Mouse (Mus musculus) T-helper 2 cell (primary cell): ENCODE results near the gene Dchs1.

Experiments used
- in situ Hi-C: fragments of 300-600 bp; cut with MboI, MseI; formaldehyde crosslinking; loops from one replicate; pipeline ENCODE4 v1.15.1; 2025; ENCODE audit warnings: high pct_unique_total_duplicates

The Dchs1 gene

GRCm38 (mm10) chr7:105784556-105784955 lies 2.9 kb downstream of the Dchs1 start:
- in situ Hi-C loops = no loop called here

DNA sequence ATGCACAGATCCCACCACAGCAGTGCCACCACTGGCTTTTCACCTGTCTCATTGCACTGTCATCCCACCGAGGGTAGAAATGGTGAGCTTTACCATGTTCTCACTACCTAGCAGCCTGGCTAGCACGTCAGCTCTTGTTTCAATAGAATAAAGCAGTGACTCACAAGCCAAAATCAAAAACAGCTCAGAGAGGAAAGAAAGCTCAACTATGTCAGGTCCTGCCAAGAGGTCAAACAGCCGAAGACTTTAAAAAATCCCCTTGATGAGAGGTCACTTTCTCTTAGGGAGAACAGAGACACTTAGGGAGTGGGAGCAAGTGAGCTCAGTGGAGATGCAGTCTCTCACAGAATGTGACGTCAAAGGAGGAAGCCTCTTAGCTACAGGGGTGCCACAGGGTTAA lies 3.6 kb downstream of the Dchs1 start:
- in situ Hi-C loops = no loop called here

DNA sequence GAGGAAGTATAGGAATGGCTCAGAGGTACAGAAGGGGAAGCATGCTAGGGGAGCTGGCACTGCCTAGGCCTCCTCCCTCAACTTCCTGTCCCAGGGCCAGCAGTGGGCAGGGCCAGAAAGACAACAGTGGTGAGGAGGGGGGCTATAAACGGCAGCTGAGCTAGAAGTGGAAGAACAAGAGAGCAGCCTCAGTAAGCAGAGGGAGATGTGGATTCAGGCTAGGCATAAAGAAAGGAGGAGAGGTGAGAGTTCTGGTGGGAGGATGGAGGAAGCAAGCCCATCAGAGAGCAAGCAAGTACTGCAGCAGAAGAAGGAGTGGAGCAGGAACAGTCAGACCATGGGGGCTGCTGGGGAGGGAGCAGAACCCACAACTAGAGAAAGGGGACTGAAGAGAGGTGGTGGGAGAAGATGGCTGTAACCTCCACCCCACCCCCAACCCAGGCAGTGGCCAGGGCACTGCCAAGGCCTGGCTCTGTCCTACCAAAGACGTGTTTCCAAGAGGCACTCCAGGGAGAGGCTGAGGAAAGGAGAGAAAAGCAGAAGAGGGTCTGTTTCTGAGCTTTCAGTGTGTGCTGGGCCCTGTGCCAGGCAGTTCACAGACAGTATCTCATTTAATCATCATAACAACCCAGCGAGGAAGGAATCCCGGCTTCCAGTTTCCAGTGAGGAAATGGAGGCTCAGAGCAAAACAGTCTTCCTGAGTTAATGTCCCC lies 8.7 kb downstream of the Dchs1 start:
- in situ Hi-C loops = no loop called here

- in situ Hi-C loops = no loop called here
Observed at GRCm38 (mm10) chr7:105777797-105778552, 9.5 kb downstream of the Dchs1 start.

DNA sequence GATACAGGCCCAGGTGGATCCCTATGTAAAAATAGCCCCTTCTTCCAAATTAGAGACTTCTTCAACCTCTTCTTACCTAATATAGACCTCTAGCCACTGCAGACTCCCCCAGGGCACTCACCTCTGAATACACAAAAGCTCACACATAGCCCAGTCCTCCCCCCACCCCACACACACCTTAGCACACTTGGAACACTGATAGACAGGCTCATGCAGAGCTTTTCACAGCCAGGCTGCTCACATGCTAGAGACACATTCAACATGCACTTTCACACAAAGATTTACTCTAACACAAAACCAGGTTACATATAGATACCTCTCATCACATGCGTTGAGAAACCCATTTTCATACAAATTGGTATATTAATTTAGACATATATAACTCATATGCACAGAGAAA lies 10.1 kb downstream of the Dchs1 start:
- in situ Hi-C loops = no loop called here

DNA sequence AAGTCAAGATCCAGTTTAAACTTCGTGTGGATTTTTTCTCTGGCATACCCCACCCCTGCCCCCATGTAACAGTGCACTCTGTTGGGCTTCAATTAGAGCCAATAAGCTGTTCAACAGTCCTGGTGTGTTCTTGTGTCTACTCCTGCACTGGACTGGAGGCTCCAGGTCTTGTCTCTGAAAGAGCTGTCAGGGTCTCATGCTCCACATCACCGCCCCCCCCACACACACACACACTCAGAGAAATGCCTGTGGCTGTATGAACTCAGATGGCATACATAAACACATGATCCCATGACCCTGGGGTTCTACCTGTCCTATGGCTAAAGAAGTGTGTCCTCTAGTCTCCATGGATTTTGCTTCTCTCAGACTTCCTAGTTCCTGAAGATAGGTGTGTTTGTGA lies 11.4 kb downstream of the Dchs1 start:
- in situ Hi-C loops = no loop called here

- in situ Hi-C loops = no loop called here
Observed at GRCm38 (mm10) chr7:105774661-105775060, 12.8 kb downstream of the Dchs1 start.

GRCm38 (mm10) chr7:105773041-105773440 lies 14.4 kb downstream of the Dchs1 start:
- in situ Hi-C loops = no loop called here

DNA sequence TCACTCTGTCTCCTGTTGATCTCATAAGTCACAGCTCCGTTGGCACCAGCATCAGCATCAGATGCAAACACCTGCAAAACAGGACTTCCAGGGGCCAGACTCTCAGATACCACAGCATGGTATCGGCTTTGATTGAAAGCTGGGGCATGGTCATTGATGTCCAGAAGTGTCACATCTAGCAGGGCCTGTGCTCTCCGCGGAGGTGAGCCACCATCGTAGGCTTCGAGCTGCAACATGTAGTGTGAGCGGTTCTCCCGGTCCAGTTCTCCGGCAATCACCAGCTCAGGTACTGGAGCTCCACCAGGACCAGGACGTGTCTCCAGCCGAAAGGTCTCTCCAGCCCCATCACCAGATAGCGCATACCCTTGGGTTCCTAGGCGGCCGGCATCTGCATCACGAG lies 15.1 kb downstream of the Dchs1 start:
- in situ Hi-C loops = no loop called here

GRCm38 (mm10) chr7:105769959-105770358 lies 17.5 kb downstream of the Dchs1 start:
- in situ Hi-C loops = no loop called here

DNA sequence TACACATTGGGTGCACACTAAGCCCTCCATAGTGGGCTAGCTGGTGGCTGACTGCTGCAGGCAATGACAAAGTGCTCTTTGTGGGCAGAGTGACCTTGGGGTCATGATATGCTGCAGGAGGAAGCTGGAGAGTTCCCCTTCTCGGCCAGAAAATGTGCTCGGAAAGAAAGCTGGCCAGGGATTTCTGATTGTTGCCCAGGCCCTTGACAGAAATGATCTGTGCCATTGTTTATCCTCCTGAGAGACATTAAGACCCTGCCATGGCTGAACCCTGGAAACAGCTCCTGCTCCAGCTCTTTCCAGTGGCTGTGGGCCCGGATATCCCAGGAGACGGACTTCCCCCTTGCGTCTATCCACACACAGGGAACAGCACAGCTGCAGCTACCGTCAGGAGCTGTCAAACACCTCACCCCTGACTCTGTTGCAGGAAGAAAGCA lies 19.7 kb downstream of the Dchs1 start:
- in situ Hi-C loops = no loop called here

- in situ Hi-C loops = no loop called here
Observed at GRCm38 (mm10) chr7:105764331-105764730, 23.1 kb downstream of the Dchs1 start.

DNA sequence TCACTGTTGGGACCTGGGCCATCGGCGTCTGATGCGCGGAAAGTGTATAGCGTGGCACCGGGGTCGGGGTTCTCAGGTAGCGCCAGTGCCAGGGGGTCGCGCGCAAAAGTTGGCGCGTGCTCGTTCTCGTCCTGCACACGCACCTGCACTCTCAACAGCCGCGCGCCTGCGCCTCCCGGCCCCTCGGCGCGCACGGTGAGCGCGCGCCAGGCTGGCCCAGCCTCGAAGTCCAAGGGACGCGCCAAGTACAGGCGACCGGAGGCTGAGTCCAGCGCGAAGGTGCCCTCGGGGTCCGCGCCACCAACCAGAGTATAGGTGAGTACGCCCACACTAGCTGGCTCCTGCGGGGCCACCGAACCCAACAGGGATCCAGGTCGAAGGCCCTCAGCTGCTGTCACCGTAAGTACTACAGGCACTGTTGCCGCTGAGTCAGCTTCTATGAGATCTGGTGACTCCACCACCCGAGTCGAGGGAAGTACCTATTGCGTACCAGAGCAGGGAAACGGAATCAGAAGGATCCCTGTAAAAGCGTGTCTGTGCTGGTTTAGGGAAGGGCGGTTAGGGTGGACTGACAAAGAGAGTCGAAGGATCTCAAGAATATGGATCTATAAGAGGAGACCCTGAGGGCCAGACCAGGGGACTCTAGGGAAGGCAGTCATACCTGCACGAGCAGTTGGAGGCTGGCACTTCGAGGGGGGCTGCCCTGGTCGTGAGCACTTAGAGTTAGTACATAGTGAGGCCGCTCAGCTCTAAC lies 24.8 kb downstream of the Dchs1 start:
- in situ Hi-C loops = no loop called here

GRCm38 (mm10) chr7:105761813-105762484 lies 25.5 kb downstream of the Dchs1 start:
- in situ Hi-C loops = no loop called here

DNA sequence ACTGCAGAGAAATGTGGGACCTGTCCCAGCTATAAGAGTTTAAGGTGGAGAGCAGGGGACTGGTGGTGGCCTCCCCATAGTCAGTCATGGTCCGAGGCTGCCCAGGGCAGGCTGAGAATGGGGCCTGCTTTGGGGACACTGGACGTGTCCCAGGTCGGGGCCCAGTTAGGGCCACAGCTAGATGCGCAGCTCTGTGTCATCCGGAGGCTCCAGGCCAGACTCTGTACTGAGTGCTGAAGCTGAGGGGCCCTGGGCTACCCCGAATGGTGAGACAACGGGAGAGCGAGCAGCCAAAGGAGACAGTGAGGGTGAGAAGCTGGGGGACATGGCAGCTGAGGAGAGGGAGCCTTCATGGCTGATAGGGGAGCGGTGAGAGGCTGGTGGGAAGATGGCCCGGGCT lies 34.2 kb downstream of the Dchs1 start:
- in situ Hi-C loops = no loop called here

DNA sequence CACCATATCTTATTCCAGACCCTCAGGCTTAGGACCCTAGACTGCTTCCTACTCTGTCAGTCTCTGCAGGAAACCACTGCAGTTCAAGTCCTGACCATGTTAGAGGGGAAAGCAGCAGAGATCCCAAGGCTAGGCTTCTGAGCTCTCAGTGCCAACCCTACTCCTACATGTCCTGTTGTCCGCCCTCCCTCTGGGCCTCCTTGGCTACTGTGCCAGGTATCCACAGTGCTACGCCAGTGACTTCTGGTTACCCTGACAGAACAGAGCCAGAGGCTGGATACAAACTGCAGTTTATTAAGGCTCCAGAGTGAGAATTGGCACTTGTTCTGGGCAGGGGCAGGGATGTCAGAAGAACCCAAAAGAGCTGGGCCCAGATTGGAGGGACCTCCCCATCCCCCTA lies 34.7 kb downstream of the Dchs1 start:
- in situ Hi-C loops = no loop called here

DNA sequence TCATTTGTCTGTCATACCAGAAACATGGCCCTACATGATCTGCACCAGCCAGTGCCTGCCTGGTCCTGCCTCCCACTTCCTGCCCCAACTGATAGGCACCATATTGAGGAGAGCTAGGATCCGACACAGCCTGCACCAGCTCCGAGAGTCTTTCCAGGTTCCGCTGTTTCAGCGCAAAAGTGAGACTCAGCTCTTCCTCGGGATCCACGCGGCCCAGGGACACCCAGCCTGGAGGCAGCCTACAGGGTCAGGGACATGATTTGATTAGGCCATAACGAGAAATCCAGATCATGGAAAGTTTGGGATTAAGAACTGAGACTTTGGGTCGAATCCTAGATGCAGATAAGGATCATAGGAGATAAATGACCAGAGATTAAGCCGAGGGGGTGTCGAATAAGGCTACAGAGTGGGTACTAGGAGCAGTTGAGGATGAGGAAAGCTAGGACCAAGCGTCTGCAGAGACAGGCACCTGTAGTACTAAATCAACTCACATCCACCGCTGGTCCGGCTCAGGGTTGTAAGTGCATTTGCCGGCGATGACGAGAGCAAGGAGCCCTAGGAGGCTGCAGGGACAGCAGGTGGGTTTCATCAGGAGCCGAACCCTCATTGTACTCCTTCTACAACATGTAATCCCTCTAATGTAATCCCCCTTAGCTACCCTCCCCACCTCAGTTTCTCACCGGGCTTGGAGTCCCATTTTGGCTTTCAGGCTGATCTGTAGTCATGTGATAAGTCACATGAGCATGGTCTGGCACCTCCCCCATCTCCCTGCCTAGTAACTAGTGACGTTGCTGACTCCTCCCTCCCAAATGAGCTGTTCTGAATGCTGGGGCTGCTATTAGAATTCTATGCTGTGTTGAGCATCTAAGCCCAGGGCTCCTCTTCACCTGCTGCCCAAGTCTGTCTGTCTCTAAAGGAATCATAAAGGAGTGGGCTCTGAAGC lies 35.7 kb downstream of the Dchs1 start, which contains the start of gene Tpp1:
Gene Tpp1 (minus strand): TSS at position 745 of the 943 bp plus-strand sequence.
- in situ Hi-C loops = no loop called here

GRCm38 (mm10) chr7:105747776-105748175 lies 39.7 kb downstream of the Dchs1 start:
- in situ Hi-C loops = no loop called here

- in situ Hi-C loops = no loop called here
Observed at GRCm38 (mm10) chr7:105743926-105744590, 43.4 kb downstream of the Dchs1 start, which contains the start of gene Taf10. Gene Taf10 (minus strand): TSS chr7:105744361.
